Mouse (Mus musculus) bone marrow macrophage, adult 2 months (primary cell): ENCODE results near the gene Sdhb.

Source experiments
- CTCF ChIP-seq: IDR thresholded peaks from 2 replicates; pipeline ENCODE4 v1.5.1; 2012; ENCODE audit warnings: low read depth, mild to moderate bottlenecking, low read length, moderate library complexity
- POLR2A ChIP-seq: IDR thresholded peaks from 2 replicates; pipeline ENCODE4 v1.6.1; 2012; ENCODE audit warnings: mild to moderate bottlenecking, low read depth, low read length, borderline replicate concordance

DNA sequence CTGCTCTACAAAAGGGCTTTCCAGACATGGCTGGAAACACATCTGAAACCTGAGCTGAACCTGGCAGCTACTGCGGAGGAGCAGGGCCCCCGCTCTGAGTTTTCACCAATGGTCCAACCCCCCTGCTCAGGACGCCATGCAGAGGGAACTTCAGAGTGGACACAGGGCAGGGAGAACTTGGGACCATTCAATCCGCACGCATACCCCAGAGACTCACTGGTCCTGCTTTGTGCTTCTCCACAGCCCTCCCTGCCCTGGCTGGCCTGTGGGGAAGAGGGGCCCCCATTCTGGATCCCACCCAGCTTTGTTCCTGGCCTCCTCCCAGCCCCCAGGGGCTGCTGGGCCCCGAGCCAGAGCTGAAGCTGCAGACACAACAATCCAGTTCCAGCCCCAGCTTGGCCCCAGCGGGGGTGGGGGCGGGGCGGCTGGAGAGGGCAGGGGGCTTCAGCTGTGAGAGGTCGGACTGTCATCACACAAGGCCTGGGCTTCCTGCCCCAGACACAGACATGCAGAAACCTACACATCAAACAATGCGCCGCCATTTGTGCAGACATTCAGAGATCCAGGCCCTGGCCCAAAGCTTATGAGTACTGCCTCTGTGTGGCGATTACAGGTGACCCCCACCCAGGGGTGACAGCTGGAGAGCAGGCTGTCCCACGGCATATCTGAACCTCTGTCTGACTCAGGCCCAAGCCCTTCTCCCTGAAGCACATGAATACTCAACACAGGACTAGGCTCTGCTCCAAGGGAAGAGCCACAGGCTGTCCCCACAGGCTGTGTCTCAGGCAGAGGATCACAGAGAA, 60.0 kb downstream of the Sdhb start:
- TF ChIP-seq POLR2A (no peak), CTCF (no peak)
